Mouse (Mus musculus): Measurements from ENCODE around the gene Akr1d1. TPM values are rescaled to one million over a fixed set of nuclear protein-coding genes. Genes with fewer than 3 reads are reported as not detected.

Gene Akr1d1
- not detected in 2 replicates for total RNA-seq (2017)

- no peak for ATAC-seq (ENCODE audit: extremely low read depth, insufficient number of reproducible peaks, low FRiP score, poor library complexity, severe bottlenecking)
These were observed at the start of gene Akr1d1 for GRCm38 (mm10) chr6:37529940-37530339. Gene Akr1d1 (plus strand): TSS chr6:37530173.

GRCm38 (mm10) chr6:37481147-37481546, 48.8 kb upstream of the Akr1d1 start:
- ATAC-seq (ENCODE audit: extremely low read depth, insufficient number of reproducible peaks, low FRiP score, poor library complexity, severe bottlenecking), result no peak

- no peak for ATAC-seq (ENCODE audit: extremely low read depth, insufficient number of reproducible peaks, low FRiP score, poor library complexity, severe bottlenecking)
These were observed 46.7 kb upstream of the Akr1d1 start for GRCm38 (mm10) chr6:37483262-37483661.

DNA sequence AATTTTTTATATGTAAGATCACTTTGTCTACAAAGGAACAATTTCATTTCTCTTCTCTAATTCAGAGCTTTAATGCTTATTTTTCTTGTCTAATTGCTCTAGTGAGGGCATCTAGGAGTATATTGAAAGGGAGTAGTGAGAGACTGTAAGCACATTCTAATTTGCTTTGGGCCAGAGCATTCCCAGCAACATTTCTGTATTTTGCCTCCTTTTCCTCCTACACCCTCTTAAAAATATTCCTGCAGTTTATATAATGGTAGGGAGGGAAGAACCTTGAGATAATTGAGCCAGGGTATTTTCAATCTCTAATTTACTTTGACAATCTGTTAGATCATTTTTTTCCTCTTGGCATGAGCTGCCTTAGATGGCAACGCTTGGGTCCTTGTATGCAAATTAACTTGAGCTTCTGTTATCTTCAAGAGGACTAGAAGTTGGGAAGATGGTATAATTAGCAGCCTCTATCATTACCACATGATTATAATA, 45.3 kb upstream of the Akr1d1 start:
- no peak for ATAC-seq (ENCODE audit: extremely low read depth, insufficient number of reproducible peaks, low FRiP score, poor library complexity, severe bottlenecking)

DNA sequence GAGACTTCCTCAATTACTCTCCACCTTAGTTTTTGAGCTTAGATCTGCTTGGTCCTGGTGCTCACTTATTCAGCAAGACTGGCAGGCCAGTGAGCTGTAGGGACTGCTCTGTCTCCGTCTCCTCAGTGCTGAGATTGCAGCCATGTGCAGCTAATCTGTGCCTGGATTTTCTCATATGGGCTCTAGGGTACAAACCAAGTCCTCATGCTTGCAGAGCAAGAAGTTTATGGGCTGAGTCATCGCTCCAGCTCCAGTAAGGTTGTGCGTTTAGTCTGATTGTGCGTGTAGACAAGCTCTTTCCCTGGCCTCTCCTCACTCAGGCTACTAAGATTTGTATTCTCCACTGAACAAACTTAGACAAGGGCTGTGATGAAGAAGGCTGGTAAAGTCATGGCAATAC, 43.5 kb upstream of the Akr1d1 start:
- ATAC-seq (ENCODE audit: extremely low read depth, insufficient number of reproducible peaks, low FRiP score, poor library complexity, severe bottlenecking), result no peak

DNA sequence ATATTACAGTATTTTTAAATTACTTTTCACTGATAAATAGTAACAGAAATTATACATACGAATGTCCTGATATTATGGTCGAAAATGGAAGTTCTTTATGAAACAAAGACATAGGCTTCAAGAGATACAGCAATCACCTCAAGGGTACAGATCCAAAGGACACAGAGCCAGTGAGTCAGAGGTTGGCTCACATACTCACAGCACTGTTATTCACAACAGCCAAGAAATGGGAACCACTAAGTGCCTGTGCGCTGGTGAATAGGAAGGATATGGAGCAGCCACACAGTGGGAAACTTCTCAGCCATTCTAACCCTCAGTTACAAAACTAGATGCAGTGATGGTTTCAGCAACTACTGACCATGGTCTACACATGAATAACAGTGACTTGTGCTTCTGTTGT, 37.7 kb upstream of the Akr1d1 start:
- no peak for ATAC-seq (ENCODE audit: extremely low read depth, insufficient number of reproducible peaks, low FRiP score, poor library complexity, severe bottlenecking)

GRCm38 (mm10) chr6:37494957-37495356, 35.0 kb upstream of the Akr1d1 start:
- no peak for ATAC-seq (ENCODE audit: extremely low read depth, insufficient number of reproducible peaks, low FRiP score, poor library complexity, severe bottlenecking)

DNA sequence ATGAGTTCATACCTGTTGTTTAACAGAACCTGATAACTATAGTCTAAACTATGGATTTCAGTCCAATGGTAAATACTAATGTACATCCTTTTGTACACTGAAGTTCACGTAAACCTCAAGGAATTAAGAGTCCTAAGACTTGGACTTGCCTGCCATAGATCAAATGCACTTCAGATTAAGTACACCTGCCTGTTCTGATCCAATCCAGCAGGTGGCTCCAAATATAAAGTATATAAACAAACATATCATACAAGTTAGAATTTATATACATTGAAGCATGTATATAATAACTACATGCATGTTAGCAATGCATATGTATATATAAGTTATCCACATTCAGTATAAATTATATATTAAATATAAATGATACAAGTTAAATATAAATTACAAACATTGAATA, 33.1 kb upstream of the Akr1d1 start:
- no peak for ATAC-seq (ENCODE audit: extremely low read depth, insufficient number of reproducible peaks, low FRiP score, poor library complexity, severe bottlenecking)

DNA sequence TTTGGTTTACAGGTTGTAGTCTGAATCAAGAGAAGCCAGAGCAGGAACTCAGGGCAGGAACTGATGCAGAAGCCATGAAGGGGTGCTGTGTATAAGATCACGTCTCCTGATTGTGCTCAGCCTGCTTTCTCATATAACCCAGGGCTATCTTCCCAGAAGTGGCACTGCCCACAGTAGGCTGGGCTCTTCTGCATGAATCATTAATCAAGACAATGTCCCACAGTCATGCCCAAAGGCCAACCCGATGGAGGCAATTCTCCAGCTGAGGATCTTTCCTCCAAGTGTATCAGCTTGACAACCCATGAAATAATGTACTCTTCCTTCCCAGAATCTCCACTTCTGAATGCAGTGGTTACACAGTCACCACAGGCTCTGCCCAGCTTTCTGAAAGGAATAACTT, 24.4 kb upstream of the Akr1d1 start:
- ATAC-seq (ENCODE audit: extremely low read depth, insufficient number of reproducible peaks, low FRiP score, poor library complexity, severe bottlenecking), result no peak

DNA sequence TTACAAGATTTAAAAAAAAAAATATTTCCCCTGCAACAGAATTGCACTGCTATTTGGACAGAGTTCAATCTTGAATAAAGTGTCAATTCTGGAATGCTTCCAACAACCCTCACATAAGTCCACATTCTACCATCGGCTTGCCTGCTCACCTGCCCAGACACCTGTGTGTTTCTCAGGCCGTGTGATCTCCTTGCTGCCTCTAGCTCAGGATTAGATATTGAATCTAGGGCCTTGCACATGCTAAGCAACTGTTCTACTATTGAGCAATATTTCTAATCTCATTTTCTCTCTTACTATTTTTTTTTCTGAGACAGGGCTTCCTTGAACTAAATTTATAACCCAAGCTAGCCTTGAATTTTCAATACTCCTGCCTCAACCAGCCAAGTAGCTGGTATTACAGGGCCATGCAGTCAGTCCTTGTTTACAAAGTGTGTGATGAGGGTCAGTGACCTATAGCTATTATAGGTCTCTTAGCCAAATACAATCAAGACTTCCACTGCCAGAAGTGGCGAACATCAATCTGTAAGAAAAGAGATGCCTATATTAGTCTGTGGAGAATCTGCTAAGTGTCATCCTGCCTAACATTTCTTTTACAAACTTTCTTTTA, 23.0 kb upstream of the Akr1d1 start:
- ATAC-seq (ENCODE audit: extremely low read depth, insufficient number of reproducible peaks, low FRiP score, poor library complexity, severe bottlenecking), result no peak

GRCm38 (mm10) chr6:37510786-37511185, 19.2 kb upstream of the Akr1d1 start:
- no peak for ATAC-seq (ENCODE audit: extremely low read depth, insufficient number of reproducible peaks, low FRiP score, poor library complexity, severe bottlenecking)

DNA sequence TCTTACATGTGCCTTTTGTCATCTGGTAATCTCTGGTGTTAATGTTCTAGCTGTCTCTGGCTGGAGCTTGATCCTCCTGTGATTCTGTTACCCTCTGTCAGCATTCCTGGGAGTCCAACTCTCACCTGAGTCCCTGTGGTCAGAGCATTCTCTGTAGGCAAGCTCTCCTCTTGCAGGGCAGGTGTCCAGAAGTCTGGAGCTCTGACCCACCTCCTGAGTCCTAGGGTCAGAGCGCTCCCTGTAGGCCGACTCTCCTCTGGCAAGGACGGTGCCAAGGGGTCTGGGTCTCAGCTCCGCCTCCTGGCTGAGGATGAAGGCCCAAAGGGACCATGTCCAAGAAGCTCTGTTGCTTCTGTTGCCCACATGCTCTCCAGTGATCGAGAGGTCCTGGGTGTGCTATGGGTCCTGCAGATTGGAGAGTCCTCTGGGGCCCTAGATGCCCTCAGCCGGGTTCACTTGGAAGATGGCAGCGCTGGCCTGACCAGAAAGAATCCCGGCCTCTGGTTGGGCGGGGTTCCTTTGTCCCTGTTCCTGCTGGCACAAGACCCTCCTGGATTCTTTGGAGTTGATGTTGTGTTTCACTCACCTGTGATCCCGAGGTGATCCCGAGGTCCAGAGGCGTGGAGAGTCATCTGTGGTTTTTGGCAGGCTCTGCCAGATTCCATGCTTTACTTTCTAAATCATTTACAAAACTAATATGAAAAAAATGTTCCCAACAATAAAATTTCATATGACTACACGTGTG, 9.2 kb upstream of the Akr1d1 start:
- ATAC-seq (ENCODE audit: extremely low read depth, insufficient number of reproducible peaks, low FRiP score, poor library complexity, severe bottlenecking), result no peak

- no peak for ATAC-seq (ENCODE audit: extremely low read depth, insufficient number of reproducible peaks, low FRiP score, poor library complexity, severe bottlenecking)
These were observed 2.1 kb downstream of the Akr1d1 start for GRCm38 (mm10) chr6:37532036-37532435.

GRCm38 (mm10) chr6:37536831-37537230, 6.9 kb downstream of the Akr1d1 start:
- no peak for ATAC-seq (ENCODE audit: extremely low read depth, insufficient number of reproducible peaks, low FRiP score, poor library complexity, severe bottlenecking)

DNA sequence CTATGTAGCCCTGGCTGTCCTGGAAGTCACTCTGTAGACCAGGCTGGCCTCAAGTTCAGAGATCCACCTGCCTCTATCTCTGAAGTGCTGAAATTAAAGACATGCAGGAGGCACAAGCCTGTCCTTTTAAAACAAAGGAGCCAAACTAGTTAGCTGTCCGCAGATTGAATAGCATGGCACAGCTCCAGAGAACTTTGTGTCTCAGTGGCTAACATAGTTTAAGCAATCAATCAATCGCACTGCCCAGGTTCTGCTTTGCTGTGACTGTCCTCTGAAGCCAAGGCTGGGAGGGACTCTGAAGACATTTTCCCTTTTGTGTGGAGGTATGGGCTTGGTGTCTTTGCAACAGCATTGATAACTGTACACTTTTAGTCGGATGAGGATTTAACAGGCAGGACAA, 7.8 kb downstream of the Akr1d1 start:
- no peak for ATAC-seq (ENCODE audit: extremely low read depth, insufficient number of reproducible peaks, low FRiP score, poor library complexity, severe bottlenecking)

- ATAC-seq (ENCODE audit: extremely low read depth, insufficient number of reproducible peaks, low FRiP score, poor library complexity, severe bottlenecking), result no peak
These were observed 8.8 kb downstream of the Akr1d1 start for GRCm38 (mm10) chr6:37538792-37539191.

DNA sequence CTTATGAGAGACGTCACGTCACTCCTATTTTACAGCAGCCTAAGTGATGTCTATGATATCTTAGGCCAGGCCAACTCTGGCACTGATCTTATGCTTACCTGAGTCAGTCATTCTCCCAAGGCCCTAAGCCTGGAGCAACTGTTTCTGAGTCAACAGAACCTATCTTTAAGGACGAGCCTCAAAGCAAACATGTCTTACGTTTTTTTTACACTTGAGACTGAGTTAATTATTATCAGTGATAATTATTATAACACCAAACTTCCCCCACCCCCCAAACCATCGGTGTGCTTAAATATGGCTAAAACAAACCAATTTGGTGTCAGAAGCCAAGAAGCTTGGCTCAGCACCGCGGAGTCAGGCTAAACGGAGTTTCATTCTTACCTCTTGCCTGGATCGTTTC, 9.4 kb downstream of the Akr1d1 start:
- no peak for ATAC-seq (ENCODE audit: extremely low read depth, insufficient number of reproducible peaks, low FRiP score, poor library complexity, severe bottlenecking)

GRCm38 (mm10) chr6:37540113-37540512, 10.1 kb downstream of the Akr1d1 start:
- no peak for ATAC-seq (ENCODE audit: extremely low read depth, insufficient number of reproducible peaks, low FRiP score, poor library complexity, severe bottlenecking)

DNA sequence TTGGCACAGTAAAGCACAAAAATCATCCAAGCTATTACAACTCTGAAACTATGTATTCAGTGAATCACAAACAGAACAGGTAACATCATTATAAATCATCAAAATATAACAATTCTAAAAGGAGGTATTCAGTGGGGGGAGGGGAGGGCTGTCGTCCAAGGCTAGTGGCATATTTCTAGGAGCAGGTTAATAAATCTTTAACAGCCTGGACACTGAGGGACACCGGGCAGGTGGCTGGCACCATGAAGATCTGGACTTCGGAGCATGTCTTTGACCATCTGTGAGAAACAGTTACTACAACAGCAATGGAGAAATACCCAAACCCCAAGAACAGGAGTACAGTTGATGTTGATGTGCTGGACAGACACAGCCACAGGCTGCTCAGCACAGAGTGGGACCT, 11.2 kb downstream of the Akr1d1 start:
- ATAC-seq (ENCODE audit: extremely low read depth, insufficient number of reproducible peaks, low FRiP score, poor library complexity, severe bottlenecking), result no peak

DNA sequence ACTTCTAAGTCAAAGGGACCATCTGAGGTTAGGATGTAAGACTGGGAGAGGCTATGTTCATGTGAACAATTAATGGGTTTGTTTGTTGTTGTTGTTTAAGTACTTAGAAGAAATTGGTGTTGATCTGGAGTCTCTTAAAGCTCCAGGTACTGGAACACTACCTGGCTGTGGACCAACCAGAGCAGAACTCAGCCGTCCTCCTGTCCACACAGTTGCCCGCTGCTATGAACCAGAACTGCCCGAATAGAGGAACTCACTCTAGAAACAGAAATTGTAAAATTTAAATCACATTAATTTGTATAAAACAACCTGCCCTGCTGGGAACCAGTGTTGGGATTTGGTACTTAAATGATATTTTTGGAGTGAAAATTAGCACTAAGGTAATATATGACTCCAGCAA, 12.2 kb downstream of the Akr1d1 start:
- no peak for ATAC-seq (ENCODE audit: extremely low read depth, insufficient number of reproducible peaks, low FRiP score, poor library complexity, severe bottlenecking)

GRCm38 (mm10) chr6:37552760-37553159, 22.8 kb downstream of the Akr1d1 start:
- ATAC-seq (ENCODE audit: extremely low read depth, insufficient number of reproducible peaks, low FRiP score, poor library complexity, severe bottlenecking), result no peak
